Mouse (Mus musculus): ENCODE data around the gene Pmp22. TPM values are rescaled to one million over a fixed set of nuclear protein-coding genes. Genes with fewer than 3 reads are reported as not detected.

Pmp22 gene
- polyA plus RNA-seq, 1 experiment, result 24.6 TPM

- Histone ChIP-seq H3K4me1 (ENCODE audit: control insufficient read depth, insufficient read depth, insufficient read length) (no peaks in the 10 kb centered on the region; the same call in 1 of the 2 replicates), H3K4me3 (ENCODE audit: extremely low read depth, insufficient read depth, insufficient read length) (no peak overlapping the region), H3K27me3 (ENCODE audit: control insufficient read depth, insufficient read depth, low read length) (no peaks in the 10 kb centered on the region), H3K36me3 (ENCODE audit: control insufficient read depth, insufficient read depth, low read length) (no peaks in the 10 kb centered on the region), H3K27ac (ENCODE audit: insufficient read depth, low read length) (no peak overlapping the region)
- no peak for DNase-seq (ENCODE audit: low read depth in 1 of 2, low spot score in 2 of 2)
- TF ChIP-seq POLR2A (IDR thresholded peaks at IDR 0.05; ENCODE audit: low read depth, low read length) (no peak), CTCF (IDR thresholded peaks at IDR 0.05; ENCODE audit: extremely low read depth, insufficient read depth, insufficient read length, insufficient replicate concordance) (no peak)
- 62% methylated on average over 3 of the region's 3 CpGs for WGBS
These were observed 19.5 kb downstream of the Pmp22 start for GRCm38 (mm10) chr11:63148276-63148675.

GRCm38 (mm10) chr11:63151857-63152256, 23.1 kb downstream of the Pmp22 start:
- no peak for DNase-seq (ENCODE audit: low read depth in 1 of 2, low spot score in 2 of 2)
- no peak overlapping the region for H3K27ac ChIP-seq (ENCODE audit: insufficient read depth, low read length)
- WGBS, result 67% methylated on average over 5 of the region's 5 CpGs

GRCm38 (mm10) chr11:63157117-63157516, 28.3 kb downstream of the Pmp22 start:
- TF ChIP-seq CTCF (IDR thresholded peaks at IDR 0.05; ENCODE audit: extremely low read depth, insufficient read depth, insufficient read length, insufficient replicate concordance) (no peak), POLR2A (IDR thresholded peaks at IDR 0.05; ENCODE audit: low read depth, low read length) (no peak)
- DNase-seq (ENCODE audit: low read depth in 1 of 2, low spot score in 2 of 2), result no peak
- WGBS, result 87% methylated on average over 4 of the region's 4 CpGs
- H3K36me3 ChIP-seq (ENCODE audit: control insufficient read depth, insufficient read depth, low read length), result no peaks in the 10 kb centered on the region
- H3K4me1 ChIP-seq (ENCODE audit: control insufficient read depth, insufficient read depth, insufficient read length), result no peaks in the 10 kb centered on the region
- H3K27me3 ChIP-seq (ENCODE audit: control insufficient read depth, insufficient read depth, low read length), result no peaks in the 10 kb centered on the region
- no peak overlapping the region for H3K4me3 ChIP-seq (ENCODE audit: extremely low read depth, insufficient read depth, insufficient read length)
- no peak overlapping the region for H3K27ac ChIP-seq (ENCODE audit: insufficient read depth, low read length)

More at GRCm38 (mm10) chr11:63151857-63152256, 23.1 kb downstream of the Pmp22 start:
- Histone ChIP-seq H3K36me3 (ENCODE audit: control insufficient read depth, insufficient read depth, low read length) (no peaks in the 10 kb centered on the region), H3K4me1 (ENCODE audit: control insufficient read depth, insufficient read depth, insufficient read length) (no peaks in the 10 kb centered on the region), H3K27me3 (ENCODE audit: control insufficient read depth, insufficient read depth, low read length) (no peaks in the 10 kb centered on the region), H3K4me3 (ENCODE audit: extremely low read depth, insufficient read depth, insufficient read length) (no peak overlapping the region)
- TF ChIP-seq POLR2A (IDR thresholded peaks at IDR 0.05; ENCODE audit: low read depth, low read length), result no peak
- TF ChIP-seq CTCF (IDR thresholded peaks at IDR 0.05; ENCODE audit: extremely low read depth, insufficient read depth, insufficient read length, insufficient replicate concordance), result no peak

GRCm38 (mm10) chr11:63160926-63161325, 32.1 kb downstream of the Pmp22 start:
- Histone ChIP-seq H3K36me3 (ENCODE audit: control insufficient read depth, insufficient read depth, low read length) (no peaks in the 10 kb centered on the region), H3K4me1 (ENCODE audit: control insufficient read depth, insufficient read depth, insufficient read length) (no peaks in the 10 kb centered on the region), H3K27me3 (ENCODE audit: control insufficient read depth, insufficient read depth, low read length) (no peaks in the 10 kb centered on the region), H3K4me3 (ENCODE audit: extremely low read depth, insufficient read depth, insufficient read length) (no peak overlapping the region), H3K27ac (ENCODE audit: insufficient read depth, low read length) (no peak overlapping the region)
- no peak for DNase-seq (ENCODE audit: low read depth in 1 of 2, low spot score in 2 of 2)
- no peak for TF ChIP-seq POLR2A (IDR thresholded peaks at IDR 0.05; ENCODE audit: low read depth, low read length)
- no peak for TF ChIP-seq CTCF (IDR thresholded peaks at IDR 0.05; ENCODE audit: extremely low read depth, insufficient read depth, insufficient read length, insufficient replicate concordance)

DNA sequence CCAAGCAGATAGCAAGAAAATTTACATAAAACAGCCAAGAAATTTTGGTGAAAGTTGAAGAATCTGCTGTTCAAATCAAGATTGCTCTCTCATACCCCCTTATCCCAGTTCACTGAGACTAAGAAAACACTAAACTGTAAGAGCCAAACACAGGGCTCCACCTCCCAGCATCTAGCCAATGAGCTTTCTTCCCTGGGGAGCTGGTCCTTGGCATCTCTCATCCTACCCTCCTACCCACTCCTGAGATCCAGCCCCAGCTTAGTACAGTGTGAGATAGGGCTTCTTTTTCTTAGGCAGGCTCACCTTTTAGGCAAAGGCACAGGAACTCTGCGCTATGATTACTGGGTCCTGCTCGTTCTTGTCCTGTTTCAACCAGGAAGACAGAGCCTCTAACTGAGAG, 34.0 kb downstream of the Pmp22 start:
- Histone ChIP-seq H3K27me3 (ENCODE audit: control insufficient read depth, insufficient read depth, low read length) (no peaks in the 10 kb centered on the region), H3K36me3 (ENCODE audit: control insufficient read depth, insufficient read depth, low read length) (no peaks in the 10 kb centered on the region)
- WGBS, result 84% methylated on average over 2 of the region's 2 CpGs

DNA sequence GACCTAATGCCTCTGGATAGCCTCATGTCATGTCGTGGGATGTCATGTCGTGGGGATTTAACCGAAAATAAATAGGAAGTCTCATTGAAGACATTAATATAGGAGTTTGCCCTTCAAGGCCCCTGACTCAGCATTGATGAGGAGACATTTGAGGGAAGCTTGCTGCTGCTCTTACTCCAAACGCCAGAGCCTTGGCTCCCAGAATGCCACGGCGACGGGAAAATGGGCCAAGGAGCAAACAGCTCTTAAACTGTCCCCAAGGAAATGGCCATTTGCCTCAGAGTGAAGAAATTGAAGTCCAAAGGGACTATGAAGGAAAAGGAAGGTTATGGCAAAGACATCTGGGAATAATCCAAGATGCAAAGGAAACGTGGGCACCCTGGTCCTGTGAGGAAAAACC, 34.8 kb downstream of the Pmp22 start:
- no peaks in the 10 kb centered on the region for H3K27me3 ChIP-seq (ENCODE audit: control insufficient read depth, insufficient read depth, low read length)
- no peak overlapping the region for H3K27ac ChIP-seq (ENCODE audit: insufficient read depth, low read length)
- no peaks in the 10 kb centered on the region for H3K36me3 ChIP-seq (ENCODE audit: control insufficient read depth, insufficient read depth, low read length)
- H3K4me3 ChIP-seq (ENCODE audit: extremely low read depth, insufficient read depth, insufficient read length), result no peak overlapping the region
- H3K4me1 ChIP-seq (ENCODE audit: control insufficient read depth, insufficient read depth, insufficient read length), result no peaks in the 10 kb centered on the region
- WGBS, result 83% methylated on average over 8 of the region's 8 CpGs
- DNase-seq (ENCODE audit: low read depth in 1 of 2, low spot score in 2 of 2), result no peak
- TF ChIP-seq CTCF (IDR thresholded peaks at IDR 0.05; ENCODE audit: extremely low read depth, insufficient read depth, insufficient read length, insufficient replicate concordance) (no peak), POLR2A (IDR thresholded peaks at IDR 0.05; ENCODE audit: low read depth, low read length) (no peak)

More for the DNA sequence above, 34.0 kb downstream of the Pmp22 start:
- no peak for TF ChIP-seq POLR2A (IDR thresholded peaks at IDR 0.05; ENCODE audit: low read depth, low read length)
- TF ChIP-seq CTCF (IDR thresholded peaks at IDR 0.05; ENCODE audit: extremely low read depth, insufficient read depth, insufficient read length, insufficient replicate concordance), result no peak
- no peak for DNase-seq (ENCODE audit: low read depth in 1 of 2, low spot score in 2 of 2)
- no peaks in the 10 kb centered on the region for H3K4me1 ChIP-seq (ENCODE audit: control insufficient read depth, insufficient read depth, insufficient read length)
- no peak overlapping the region for H3K4me3 ChIP-seq (ENCODE audit: extremely low read depth, insufficient read depth, insufficient read length)
- H3K27ac ChIP-seq (ENCODE audit: insufficient read depth, low read length), result no peak overlapping the region

GRCm38 (mm10) chr11:63163986-63164682, 35.4 kb downstream of the Pmp22 start:
- H3K4me3 ChIP-seq (ENCODE audit: extremely low read depth, insufficient read depth, insufficient read length), result no peak overlapping the region
- no peak for DNase-seq (ENCODE audit: low read depth in 1 of 2, low spot score in 2 of 2)
- H3K36me3 ChIP-seq (ENCODE audit: control insufficient read depth, insufficient read depth, low read length), result no peaks in the 10 kb centered on the region
- no peaks in the 10 kb centered on the region for H3K4me1 ChIP-seq (ENCODE audit: control insufficient read depth, insufficient read depth, insufficient read length)
- H3K27me3 ChIP-seq (ENCODE audit: control insufficient read depth, insufficient read depth, low read length), result no peaks in the 10 kb centered on the region
- H3K27ac ChIP-seq (ENCODE audit: insufficient read depth, low read length), result no peak overlapping the region
- 85% methylated on average over 6 of the region's 6 CpGs for WGBS
- TF ChIP-seq CTCF (IDR thresholded peaks at IDR 0.05; ENCODE audit: extremely low read depth, insufficient read depth, insufficient read length, insufficient replicate concordance) (no peak), POLR2A (IDR thresholded peaks at IDR 0.05; ENCODE audit: low read depth, low read length) (no peak)
